Mouse (Mus musculus) cortical plate, adult 2 months (tissue): ENCODE measurements at regions not wholly inside any gene's neighbourhood (a gene's known extent, or its start where the extent isn't known, plus 50 kb on each side); places are given as distances from the start of the nearest gene placed in this dataset.

ENCODE experiments used
- CTCF ChIP-seq: fragments of 200-500 bp; IDR thresholded peaks from 2 replicates; pipeline ENCODE4 v1.5.1; 2011; ENCODE audit warnings: mild to moderate bottlenecking, control low read depth, low read length; ENCODE audit not compliant: insufficient read depth; ENCODE audit errors: extremely low read depth
- POLR2A ChIP-seq: fragments of 200-500 bp; IDR thresholded peaks from 2 replicates; pipeline ENCODE4 v1.6.1; 2011; ENCODE audit warnings: mild to moderate bottlenecking, low read length, control low read depth; ENCODE audit not compliant: insufficient read depth; ENCODE audit errors: extremely low read depth

GRCm38 (mm10) chr15:62177768-62178410 is 1255.1 kb upstream of the A1bg start:
- TF ChIP-seq CTCF (no peak), POLR2A (no peak)
